In genomic region chr11:72438411-72438810, GRCm38 (mm10) we compare ENCODE assay signal across 22 mouse cellular contexts. TPM values are rescaled to one million over a fixed set of nuclear protein-coding genes. Genes with fewer than 3 reads are reported as not detected.
DNase-seq lines count a peak whose midpoint lies in the region; ATAC-seq and TF ChIP-seq lines count a peak whose summit lies in the region.
"Had no signal": no experiment of that assay in that cellular context is flagged by ENCODE, and none has a peak within 500 bp of the region (broad histone marks: within the 10 kb centered on the region; RNA-seq: fewer than 3 reads in every experiment).

No protein-coding gene starts in this region.

- DNase-seq in forebrain, embryonic 11.5 days (ENCODE audit: low spot score): peak; percentile 24
- DNase-seq in yolk sac, embryonic 10.5 days (ENCODE audit: low spot score): peak; percentile 20
- no peak for DNase-seq in gastrocnemius, adult 2 months
- DNase-seq: adrenal gland, postnatal 10 days; cerebellum, adult 11 months; cerebellum, adult 18-20 months; cerebellum, adult 8-10 months; cerebellum, postnatal 14 days; cerebellum, postnatal 36 days; embryo, embryonic 11 days had no signal

- 73% methylated on average over 4 of the region's 4 CpGs for WGBS in forebrain, embryonic 11.5 days
- 69% methylated on average over 4 of the region's 4 CpGs for WGBS in forebrain, embryonic 15.5 days
- 25% methylated on average over 4 of the region's 4 CpGs for WGBS in small intestine, adult 2 months

- no peak overlapping the region for H3K9ac ChIP-seq in forebrain, embryonic 11.5 days (ENCODE audit: low read length)
- H3K9ac ChIP-seq in forebrain, embryonic 15.5 days (replicated peaks): no peak overlapping the region
- H3K9ac ChIP-seq: embryonic facial prominence, embryonic 13.5 days; embryonic facial prominence, embryonic 15.5 days; forebrain, embryonic 13.5 days had no signal

- H3K4me1 ChIP-seq in forebrain, embryonic 11.5 days (replicated peaks; ENCODE audit: control insufficient read depth, insufficient read depth, low read length): peaks cover 5% of the 10 kb centered on the region; the same call in 1 of the 2 replicates
- peaks cover 22% of the 10 kb centered on the region for H3K4me1 ChIP-seq in forebrain, embryonic 15.5 days
- H3K4me1 ChIP-seq in small intestine, adult 2 months (ENCODE audit: control insufficient read depth, insufficient read depth, insufficient read length, low read length): peaks cover 21% of the 10 kb centered on the region

- H3K27me3 ChIP-seq in forebrain, embryonic 11.5 days (ENCODE audit: control insufficient read depth, insufficient read depth, low read length): no peaks in the 10 kb centered on the region
- H3K27me3 ChIP-seq in forebrain, embryonic 15.5 days: no peaks in the 10 kb centered on the region
- H3K27me3 ChIP-seq in small intestine, adult 2 months (ENCODE audit: control insufficient read depth, insufficient read depth, low read length): no peaks in the 10 kb centered on the region
- H3K27me3 ChIP-seq: embryonic facial prominence, embryonic 13.5 days; embryonic facial prominence, embryonic 15.5 days; forebrain, embryonic 13.5 days had no signal

- no peak overlapping the region for H3K4me3 ChIP-seq in forebrain, embryonic 11.5 days (ENCODE audit: low read depth, low read length)
- H3K4me3 ChIP-seq in forebrain, embryonic 15.5 days: no peak overlapping the region
- no peak overlapping the region for H3K4me3 ChIP-seq in small intestine, adult 2 months (ENCODE audit: low read depth, low read length)
- H3K4me3 ChIP-seq in gastrocnemius, adult 2 months: no peak overlapping the region
- H3K4me3 ChIP-seq: embryonic facial prominence, embryonic 13.5 days; embryonic facial prominence, embryonic 15.5 days; erythroblast, embryonic 14.5 days; forebrain, embryonic 10.5 days; forebrain, embryonic 13.5 days had no signal

- peaks cover 9% of the 10 kb centered on the region for H3K36me3 ChIP-seq in forebrain, embryonic 11.5 days (ENCODE audit: control insufficient read depth, insufficient read depth, low read length)
- H3K36me3 ChIP-seq in forebrain, embryonic 15.5 days: peaks cover 11% of the 10 kb centered on the region
- H3K36me3 ChIP-seq in small intestine, adult 2 months (ENCODE audit: control insufficient read depth, insufficient read depth, low read length): peaks cover 15% of the 10 kb centered on the region

- H3K4me2 ChIP-seq in forebrain, embryonic 11.5 days (ENCODE audit: low read depth, low read length, severe bottlenecking): no peak overlapping the region
- no peak overlapping the region for H3K4me2 ChIP-seq in forebrain, embryonic 15.5 days (replicated peaks)
- H3K4me2 ChIP-seq: embryonic facial prominence, embryonic 13.5 days; embryonic facial prominence, embryonic 15.5 days; forebrain, embryonic 13.5 days had no signal

- no peak for TF ChIP-seq CTCF in small intestine, adult 2 months (IDR thresholded peaks at IDR 0.05; ENCODE audit: extremely low read depth, insufficient read length, insufficient replicate concordance, low read depth, low read length)
- no peak for TF ChIP-seq CTCF in gastrocnemius, adult 2 months (IDR thresholded peaks at IDR 0.05)

- no peak for TF ChIP-seq POLR2A in small intestine, adult 2 months (IDR thresholded peaks at IDR 0.05; ENCODE audit: low read depth, low read length)

- intact Hi-C loops in gastrocnemius, adult 2 months (cut with DNase I): no loop called here

- no peak overlapping the region for H3K27ac ChIP-seq in forebrain, embryonic 11.5 days (ENCODE audit: low read depth, low read length)
- no peak overlapping the region for H3K27ac ChIP-seq in forebrain, embryonic 15.5 days (replicated peaks)
- H3K27ac ChIP-seq in small intestine, adult 2 months (ENCODE audit: insufficient read depth, low read depth, low read length): 0 out of 2 replicates have a peak overlapping the region, but pooled peaks have one; percentile 10
- H3K27ac ChIP-seq in gastrocnemius, adult 2 months: no peak overlapping the region
- H3K27ac ChIP-seq: embryonic facial prominence, embryonic 13.5 days; embryonic facial prominence, embryonic 15.5 days; forebrain, embryonic 10.5 days; forebrain, embryonic 13.5 days had no signal

- no peak for ATAC-seq in forebrain, embryonic 11.5 days (replicated peaks; ENCODE audit: low FRiP score)
- ATAC-seq in forebrain, embryonic 15.5 days (replicated peaks): no peak
- ATAC-seq: forebrain, embryonic 13.5 days; forebrain, embryonic 16.5 days had no signal

- H3K9me3 ChIP-seq in forebrain, embryonic 11.5 days (ENCODE audit: control insufficient read depth, low read length): no peaks in the 10 kb centered on the region
- H3K9me3 ChIP-seq in forebrain, embryonic 15.5 days: no peaks in the 10 kb centered on the region
- H3K9me3 ChIP-seq: embryonic facial prominence, embryonic 13.5 days; embryonic facial prominence, embryonic 15.5 days; forebrain, embryonic 10.5 days; forebrain, embryonic 13.5 days had no signal

RNA-seq across cellular contexts. Expression of gene Mybbp1a, which starts 2.7 kb away (rescaled TPM):
- 165 and 166 TPM in 2 replicates for polyA plus RNA-seq in forebrain, embryonic 11.5 days (2014; fragmentation: Nextera tagmentation; extraction: Ambion mirVana)
- polyA plus RNA-seq in forebrain, embryonic 15.5 days (2015; fragmentation: Nextera tagmentation; extraction: Ambion mirVana): 90.0 and 97.2 TPM in 2 replicates
- 17.6 and 25.0 TPM in 2 replicates for polyA plus RNA-seq in small intestine, adult 2 months (2012; rRNA removed)
- total RNA-seq in gastrocnemius, adult 2 months (2021): 10 to 100 TPM; 60.2 to 60.9 TPM

RNA-seq across cellular contexts. Expression of gene Ggt6, which starts 3.1 kb away (rescaled TPM):
- polyA plus RNA-seq in forebrain, embryonic 11.5 days (2014; fragmentation: Nextera tagmentation; extraction: Ambion mirVana): not detected in 2 replicates
- polyA plus RNA-seq in forebrain, embryonic 15.5 days (2015; fragmentation: Nextera tagmentation; extraction: Ambion mirVana): not detected in 2 replicates
- polyA plus RNA-seq in small intestine, adult 2 months (2012; rRNA removed): 20.2 and 60.1 TPM in 2 replicates
- total RNA-seq in gastrocnemius, adult 2 months (2021): 1 to 10 TPM in 1 of 2 experiments, under 1 TPM in 1; 0.67 to 5.5 TPM
- total RNA-seq: common myeloid progenitor, adult 5-6 weeks; MEL had no signal
- polyA plus RNA-seq: C2C12; embryonic facial prominence, embryonic 11.5 days; erythroblast, embryonic 14.5 days; forebrain, embryonic 10.5 days; forebrain, embryonic 13.5 days; forebrain, embryonic 16.5 days had no signal

RNA-seq across cellular contexts. Expression of gene Smtnl2, which starts 26.9 kb away (rescaled TPM):
- 5.0 and 7.0 TPM in 2 replicates for polyA plus RNA-seq in forebrain, embryonic 11.5 days (2014; fragmentation: Nextera tagmentation; extraction: Ambion mirVana)
- polyA plus RNA-seq in forebrain, embryonic 15.5 days (2015; fragmentation: Nextera tagmentation; extraction: Ambion mirVana): 5.3 and 5.4 TPM in 2 replicates
- 2.9 and 3.6 TPM in 2 replicates for polyA plus RNA-seq in small intestine, adult 2 months (2012; rRNA removed)
- total RNA-seq in gastrocnemius, adult 2 months (2021): 100 to 1,000 TPM; 238 to 342 TPM
- polyA plus RNA-seq: erythroblast, embryonic 14.5 days had no signal

RNA-seq across cellular contexts. Expression of gene Spns2, which starts 51.3 kb away (rescaled TPM):
- 4.0 and 4.8 TPM in 2 replicates for polyA plus RNA-seq in forebrain, embryonic 11.5 days (2014; fragmentation: Nextera tagmentation; extraction: Ambion mirVana)
- polyA plus RNA-seq in forebrain, embryonic 15.5 days (2015; fragmentation: Nextera tagmentation; extraction: Ambion mirVana): 8.7 and 9.1 TPM in 2 replicates
- 65.9 and 77.7 TPM in 2 replicates for polyA plus RNA-seq in small intestine, adult 2 months (2012; rRNA removed)
- total RNA-seq in gastrocnemius, adult 2 months (2021): 10 to 100 TPM; 15.7 to 65.1 TPM

Comparison
In these comparisons a context has a peak if more than half of its experiments do, and no peak if none do; other contexts are left out.
1. RNA of gene Ggt6, which starts 3.1 kb away (polyA plus RNA-seq): 20.2 to 60.1 TPM in small intestine, adult 2 months; not detected in forebrain, embryonic 11.5 days and not detected in forebrain, embryonic 15.5 days; every median in the first group is over 10 times any median in the second.